Mouse (Mus musculus) limb, embryonic 11.5 days (tissue): ENCODE results near the gene Sepsecs. TPM values are rescaled to one million over a fixed set of nuclear protein-coding genes. Genes with fewer than 3 reads are reported as not detected.
"Not testable (repeated sequence)": the region's sequence is repeated elsewhere in the genome, so short reads cannot be mapped to it uniquely, and the experiment has no call there.

Experiments used
- ATAC-seq: fragments of 200-750 bp; cut with Nextera tagmentation; 2 replicates; pipeline ENCODE4 v1.8.0; 2017; ENCODE audit warnings: low read depth; ENCODE audit not compliant: insufficient number of reproducible peaks, low FRiP score, low TSS enrichment
- DNase-seq: peaks from one replicate; pipeline ENCODE4 v3.0.0-alpha.2; 2015; ENCODE audit warnings: low spot score
- H3K27ac ChIP-seq: fragments of 300-500 bp; sonication (generic); replicated peaks from 2 replicates; pipeline ENCODE4 v1.5.1; 2014; ENCODE audit warnings: low read depth, mild to moderate bottlenecking, low read length
- H3K27me3 ChIP-seq: fragments of 300-500 bp; sonication (generic); 2 replicates; pipeline ENCODE4 v1.6.1; 2014; ENCODE audit warnings: mild to moderate bottlenecking, low read length, mixed read lengths; ENCODE audit not compliant: control insufficient read depth, insufficient read depth
- H3K36me3 ChIP-seq: fragments of 300-500 bp; sonication (generic); 2 replicates; pipeline ENCODE4 v1.6.1; 2014; ENCODE audit warnings: mild to moderate bottlenecking, low read length, moderate library complexity, mixed read lengths; ENCODE audit not compliant: control insufficient read depth, insufficient read depth
- H3K4me1 ChIP-seq: fragments of 300-500 bp; sonication (generic); 2 replicates; pipeline ENCODE4 v1.6.1; 2014; ENCODE audit warnings: low read length, mixed read lengths; ENCODE audit not compliant: control insufficient read depth, insufficient read depth
- H3K4me2 ChIP-seq: fragments of 300-500 bp; sonication (generic); 2 replicates; pipeline ENCODE4 v1.6.1; 2014; ENCODE audit warnings: low read depth, mild to moderate bottlenecking, moderate library complexity; ENCODE audit not compliant: severe bottlenecking
- H3K4me3 ChIP-seq: fragments of 300-500 bp; sonication (generic); 2 replicates; pipeline ENCODE4 v1.5.1; 2014; ENCODE audit warnings: low read depth, low read length
- H3K9ac ChIP-seq: fragments of 300-500 bp; sonication (generic); 2 replicates; pipeline ENCODE4 v1.6.1; 2014; ENCODE audit warnings: mild to moderate bottlenecking, low read length
- H3K9me3 ChIP-seq: fragments of 300-500 bp; sonication (generic); 2 replicates; pipeline ENCODE4 v1.6.1; 2016; ENCODE audit warnings: low read length; ENCODE audit not compliant: control insufficient read depth
- WGBS: fragments of 180-500 bp; shearing (Covaris S2); extraction: QIAGEN DNeasy Blood & Tissue Kit; methylation state at CpG from one replicate; pipeline ENCODE4 v1.1.7; 2014; 5-methylcytosine and 5-hydroxymethylcytosine counted together
- polyA plus RNA-seq: library from polyadenylated mRNA; unstranded; fragments of >200 nt; fragmentation: Nextera tagmentation; extraction: Ambion mirVana; gene quantifications from 2 replicates; pipeline ENCODE4 v1.2.1, GENCODE M21; 2014

Sepsecs gene
- polyA plus RNA-seq, result 6.4 and 7.7 TPM in 2 replicates

- Histone ChIP-seq H3K4me3 (peak within 1 kb of the TSS; percentile 78), H3K27me3 (no peaks in the 10 kb centered on the region), H3K4me2 (peak within 1 kb of the TSS; percentile 57), H3K9me3 (no peaks in the 10 kb centered on the region), H3K36me3 (no peaks in the 10 kb centered on the region), H3K9ac (peak within 1 kb of the TSS; percentile 77), H3K4me1 (no peaks in the 10 kb centered on the region), H3K27ac (no peak within 1 kb of the TSS)
- DNase-seq (peak; percentile 94), ATAC-seq (peak; percentile 92)
- 4% methylated on average over 56 of the region's 56 CpGs for WGBS
Observed at GRCm38 (mm10) chr5:52669426-52670191, at the start of gene Sepsecs. Sepsecs (minus strand) TSS chr5:52669708.

GRCm38 (mm10) chr5:52716742-52717448 lies 47.4 kb upstream of the Sepsecs start:
- Histone ChIP-seq H3K27ac (no peak overlapping the region), H3K27me3 (no peaks in the 10 kb centered on the region), H3K9ac (no peak overlapping the region), H3K9me3 (no peaks in the 10 kb centered on the region), H3K4me1 (no peaks in the 10 kb centered on the region), H3K4me2 (no peak overlapping the region), H3K36me3 (no peaks in the 10 kb centered on the region), H3K4me3 (no peak overlapping the region)
- no peak for ATAC-seq
- 67% methylated on average over 5 of the region's 5 CpGs for WGBS
- DNase-seq, result no peak

- H3K4me3 ChIP-seq, result no peak overlapping the region
- no peak overlapping the region for H3K9ac ChIP-seq
- no peak overlapping the region for H3K27ac ChIP-seq
- no peaks in the 10 kb centered on the region for H3K4me1 ChIP-seq
- no peaks in the 10 kb centered on the region for H3K36me3 ChIP-seq
- H3K27me3 ChIP-seq, result no peaks in the 10 kb centered on the region
- H3K9me3 ChIP-seq, result no peaks in the 10 kb centered on the region
- no peak for DNase-seq
- no peak overlapping the region for H3K4me2 ChIP-seq
- no peak for ATAC-seq
Observed at GRCm38 (mm10) chr5:52712704-52713103, 43.2 kb upstream of the Sepsecs start.

- ATAC-seq, result no peak
- 78% methylated on average over 4 of the region's 4 CpGs for WGBS
- H3K27me3 ChIP-seq, result no peaks in the 10 kb centered on the region
- no peak for DNase-seq
- no peak overlapping the region for H3K27ac ChIP-seq
- no peaks in the 10 kb centered on the region for H3K4me1 ChIP-seq
- no peak overlapping the region for H3K4me2 ChIP-seq
- no peaks in the 10 kb centered on the region for H3K36me3 ChIP-seq
- H3K9ac ChIP-seq, result no peak overlapping the region
- H3K9me3 ChIP-seq, result no peaks in the 10 kb centered on the region
- H3K4me3 ChIP-seq, result no peak overlapping the region
Observed at GRCm38 (mm10) chr5:52704562-52704961, 35.1 kb upstream of the Sepsecs start.

GRCm38 (mm10) chr5:52697882-52698440 lies 28.5 kb upstream of the Sepsecs start:
- WGBS, result 86% methylated on average over 7 of the region's 7 CpGs
- not testable (repeated sequence) for H3K9ac ChIP-seq, H3K4me3 ChIP-seq, H3K27ac ChIP-seq, H3K4me1 ChIP-seq, DNase-seq, H3K4me2 ChIP-seq, H3K9me3 ChIP-seq, ATAC-seq, H3K27me3 ChIP-seq, H3K36me3 ChIP-seq

- H3K9ac ChIP-seq, result no peak overlapping the region
- 94% methylated on average over 1 of the region's 1 CpGs for WGBS
- H3K4me3 ChIP-seq, result no peak overlapping the region
- H3K36me3 ChIP-seq, result no peaks in the 10 kb centered on the region
- no peaks in the 10 kb centered on the region for H3K4me1 ChIP-seq
- H3K9me3 ChIP-seq, result no peaks in the 10 kb centered on the region
- DNase-seq (no peak), ATAC-seq (no peak)
- H3K27ac ChIP-seq, result no peak overlapping the region
- H3K4me2 ChIP-seq, result no peak overlapping the region
- no peaks in the 10 kb centered on the region for H3K27me3 ChIP-seq
Observed at GRCm38 (mm10) chr5:52697291-52697690, 27.8 kb upstream of the Sepsecs start.

GRCm38 (mm10) chr5:52687741-52688455 lies 18.4 kb upstream of the Sepsecs start:
- no peak overlapping the region for H3K27ac ChIP-seq
- no peak overlapping the region for H3K4me2 ChIP-seq
- 68% methylated on average over 6 of the region's 6 CpGs for WGBS
- H3K9ac ChIP-seq, result no peak overlapping the region
- DNase-seq (no peak), ATAC-seq (no peak)
- H3K9me3 ChIP-seq, result no peaks in the 10 kb centered on the region
- H3K36me3 ChIP-seq, result no peaks in the 10 kb centered on the region
- H3K4me3 ChIP-seq, result no peak overlapping the region
- H3K4me1 ChIP-seq, result no peaks in the 10 kb centered on the region
- H3K27me3 ChIP-seq, result no peaks in the 10 kb centered on the region

GRCm38 (mm10) chr5:52681111-52681510 lies 11.6 kb upstream of the Sepsecs start:
- no peak overlapping the region for H3K4me2 ChIP-seq
- no peaks in the 10 kb centered on the region for H3K4me1 ChIP-seq
- ATAC-seq (no peak), DNase-seq (no peak)
- H3K36me3 ChIP-seq, result no peaks in the 10 kb centered on the region
- H3K27me3 ChIP-seq, result no peaks in the 10 kb centered on the region
- no peak overlapping the region for H3K9ac ChIP-seq
- 32% methylated on average over 4 of the region's 4 CpGs for WGBS
- H3K4me3 ChIP-seq, result no peak overlapping the region
- no peaks in the 10 kb centered on the region for H3K9me3 ChIP-seq
- H3K27ac ChIP-seq, result no peak overlapping the region
